Mouse (Mus musculus) adipose tissue, adult 10 weeks (tissue): ENCODE measurements around the gene Sdhd. TPM values are rescaled to one million over a fixed set of nuclear protein-coding genes. Genes with fewer than 3 reads are reported as not detected.

Experiments
- polyA plus RNA-seq: library from polyadenylated mRNA; stranded (reverse); fragments of 350-450 nt; fragmentation: Illumina TruSeq; extraction: RNeasy Lipid Tissue Mini Kit (QIAGEN cat#74804); gene quantifications from one replicate; pipeline ENCODE4 v1.2.3, GENCODE M21; 2014; ENCODE audit warnings: low read depth, low replicate concordance

The Sdhd gene
- 177 TPM for polyA plus RNA-seq

DNA sequence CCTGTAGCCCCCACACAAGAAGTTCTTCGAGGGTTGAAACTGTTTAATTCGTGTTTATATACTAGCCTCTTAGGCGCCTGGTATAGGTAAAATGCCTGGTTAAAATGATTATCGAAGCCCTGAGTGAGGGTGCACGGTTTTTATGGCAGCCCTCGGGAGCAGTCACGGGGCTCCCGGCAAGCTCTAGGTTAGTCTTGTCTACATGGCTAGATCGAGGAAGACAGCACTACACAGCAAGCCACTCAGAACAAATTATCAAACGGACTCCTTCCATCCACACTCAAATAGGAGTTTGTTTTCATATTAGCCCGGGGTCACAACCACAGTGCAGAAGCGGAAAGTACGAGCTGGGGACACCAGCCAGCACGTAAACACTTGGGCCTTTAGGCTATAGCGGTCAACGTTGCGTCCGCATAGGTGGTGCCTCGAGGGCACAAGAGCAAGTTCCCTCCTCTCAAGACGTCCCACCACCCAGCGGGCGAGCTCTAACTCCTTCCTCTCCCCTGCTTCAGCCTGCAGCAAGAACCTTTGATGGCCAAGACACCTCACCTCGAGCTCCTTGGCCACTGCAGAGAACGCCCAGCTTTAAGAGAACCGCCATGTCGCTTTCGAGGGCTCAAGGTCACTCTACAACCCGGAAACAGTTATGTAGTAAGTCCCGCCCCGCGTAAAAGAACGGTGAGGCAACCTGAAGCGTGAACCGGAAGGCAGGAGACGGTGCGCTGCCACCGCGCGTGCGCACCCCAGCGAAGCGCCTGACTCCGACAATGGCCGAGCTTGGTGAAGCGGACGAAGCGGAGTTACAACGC is at the start of gene Sdhd, which contains the start of gene Timm8b:
Gene Sdhd, minus strand, starts transcription at position 624 of the 809 bp plus-strand sequence.
Gene Timm8b, plus strand, starts transcription at position 722 of the 809 bp plus-strand sequence.

GRCm38 (mm10) chr9:50616766-50617603 is 13.4 kb upstream of the Sdhd start, which contains the start of the genes Pih1d2 and Nkapd1:
Pih1d2 (plus strand) TSS chr9:50617321.
Nkapd1 (minus strand) TSS chr9:50617464.

DNA sequence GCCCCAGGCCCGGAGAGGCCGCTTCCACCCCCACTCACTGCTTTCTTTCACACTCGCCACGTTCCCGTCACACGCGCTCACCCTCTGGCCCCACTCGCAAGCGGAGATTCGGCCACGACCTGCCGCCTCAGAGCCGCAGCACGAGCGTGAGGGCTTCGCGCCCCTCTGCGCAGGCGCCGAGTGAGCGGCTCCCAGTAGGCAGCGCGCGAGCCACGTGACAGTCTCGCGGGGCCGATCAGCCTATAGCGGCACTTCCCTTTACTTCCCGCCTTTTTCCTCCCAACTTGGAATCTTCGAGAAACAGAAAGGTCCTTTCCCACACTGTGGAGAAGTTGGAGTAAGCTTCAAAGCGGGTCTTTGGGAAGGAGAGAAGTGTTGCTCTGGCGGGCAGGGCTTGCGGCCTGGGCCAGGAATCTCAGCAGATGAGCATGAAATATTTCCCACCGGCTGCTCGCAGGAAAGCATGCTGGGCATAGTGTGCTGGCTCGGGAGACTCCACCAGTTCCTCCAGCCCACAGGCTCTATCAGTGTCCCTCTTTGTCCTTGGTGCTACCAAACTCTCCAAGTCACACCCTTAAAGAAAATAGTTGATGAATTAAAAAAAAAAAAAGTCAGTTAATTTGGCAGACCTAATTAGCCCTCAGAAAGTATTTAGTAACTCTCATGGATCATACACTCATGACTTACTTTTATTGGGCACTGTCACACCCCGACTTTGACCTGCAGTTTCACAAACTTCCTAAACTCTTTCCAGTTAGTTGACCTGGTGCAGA is 42.3 kb downstream of the Sdhd start, which contains the start of gene Tex12:
Gene Tex12, minus strand, starts transcription at position 181 of the 773 bp plus-strand sequence.

DNA sequence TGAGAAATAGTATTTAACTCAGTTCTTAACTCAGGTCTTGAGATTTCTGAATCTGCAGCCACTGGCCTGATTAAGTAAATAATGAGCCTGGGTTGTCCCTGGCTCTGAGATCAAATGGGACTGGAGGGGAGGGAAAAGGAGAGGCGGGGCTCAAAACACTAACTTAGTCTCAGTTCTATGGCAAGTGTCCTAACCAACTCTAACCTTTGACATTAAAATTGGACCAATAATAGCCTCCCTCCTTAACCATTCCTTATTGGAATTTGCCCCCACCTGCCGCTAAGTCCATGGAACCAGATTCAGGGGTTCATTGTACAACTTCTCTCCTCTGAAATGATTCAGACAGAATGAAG is 48.5 kb downstream of the Sdhd start, which contains the start of gene Bco2:
Gene Bco2, minus strand, starts transcription at position 88 of the 353 bp plus-strand sequence.

GRCm38 (mm10) chr9:50554241-50555093 is 49.1 kb downstream of the Sdhd start, which contains the start of gene Il18:
Il18 (plus strand) TSS chr9:50554827.

Other genes starting within 250 kb of the Sdhd start
- 31.1 TPM for gene Plet1, start 109.3 kb downstream of the Sdhd start, polyA plus RNA-seq
- 103 TPM for gene Pts, start 75.1 kb downstream of the Sdhd start, polyA plus RNA-seq
- 8.4 TPM for gene Il18, start 49.0 kb downstream of the Sdhd start, polyA plus RNA-seq
- 1.3 TPM for gene Bco2, start 48.6 kb downstream of the Sdhd start, polyA plus RNA-seq
- gene Tex12, start 42.5 kb downstream of the Sdhd start, polyA plus RNA-seq, result not detected
- gene Timm8b, start 98 bp upstream of the Sdhd start, polyA plus RNA-seq, result 241 TPM
- gene Pih1d2, start 13.5 kb upstream of the Sdhd start, polyA plus RNA-seq, result 6.5 TPM
- gene Nkapd1, start 13.7 kb upstream of the Sdhd start, polyA plus RNA-seq, result 16.4 TPM
- 58.6 TPM for gene Dlat, start 56.0 kb upstream of the Sdhd start, polyA plus RNA-seq
- gene Dixdc1, start 135.7 kb upstream of the Sdhd start, polyA plus RNA-seq, result 3.1 TPM
- gene 2310030G06Rik, start 142.7 kb upstream of the Sdhd start, polyA plus RNA-seq, result 22.5 TPM
- gene Cryab, start 147.5 kb upstream of the Sdhd start, polyA plus RNA-seq, result 80.6 TPM
- gene Hspb2, start 148.5 kb upstream of the Sdhd start, polyA plus RNA-seq, result 7.4 TPM
- gene Fdxacb1, start 164.4 kb upstream of the Sdhd start, polyA plus RNA-seq, result 6.6 TPM
- 29.2 TPM for gene Alg9, start 171.2 kb upstream of the Sdhd start, polyA plus RNA-seq
- 114 TPM for gene 1110032A03Rik, start 171.7 kb upstream of the Sdhd start, polyA plus RNA-seq
- gene Ppp2r1b, start 241.5 kb upstream of the Sdhd start, polyA plus RNA-seq, result 71.4 TPM